Mouse (Mus musculus): ENCODE measurements around the gene Tpcn1. TPM values are rescaled to one million over a fixed set of nuclear protein-coding genes. Genes with fewer than 3 reads are reported as not detected.

Tpcn1 gene
- polyA plus RNA-seq, 1 experiment from 2014 or later, result 22.3 TPM

GRCm38 (mm10) chr5:120548236-120548850, 40.1 kb downstream of the Tpcn1 start:
- Histone ChIP-seq H3K4me2 (no peak overlapping the region), H3K27me3 (no peaks in the 10 kb centered on the region), H3K4me1 (0 out of 2 replicates have a peak, but pooled peaks cover 5% of the 10 kb centered on the region), H3K4me3 (no peak overlapping the region), H3K27ac (no peak overlapping the region), H3K36me3 (peaks cover 69% of the 10 kb centered on the region), H3K9me3 (no peaks in the 10 kb centered on the region), H3K9ac (no peak overlapping the region)
- ATAC-seq (ENCODE audit: insufficient number of reproducible peaks, insufficient read depth, low FRiP score, low TSS enrichment, low read depth), result no peak
- WGBS, result 54% methylated on average over 11 of the region's 11 CpGs

GRCm38 (mm10) chr5:120536632-120537031, 51.8 kb downstream of the Tpcn1 start:
- H3K4me3 ChIP-seq, result no peak overlapping the region
- H3K36me3 ChIP-seq, result peaks cover 52% of the 10 kb centered on the region
- 61% methylated on average over 5 of the region's 5 CpGs for WGBS
- H3K27me3 ChIP-seq, result no peaks in the 10 kb centered on the region
- no peak for ATAC-seq (ENCODE audit: insufficient number of reproducible peaks, insufficient read depth, low FRiP score, low TSS enrichment, low read depth)
- H3K4me2 ChIP-seq, result no peak overlapping the region
- peaks cover 35% of the 10 kb centered on the region for H3K4me1 ChIP-seq
- H3K27ac ChIP-seq, result peak overlapping the region; percentile 75; the same call in 1 of the 2 replicates
- H3K9ac ChIP-seq, result 0 out of 2 replicates have a peak overlapping the region, but pooled peaks have one; percentile 32
- H3K9me3 ChIP-seq, result no peaks in the 10 kb centered on the region

GRCm38 (mm10) chr5:120536046-120536445, 52.4 kb downstream of the Tpcn1 start:
- Histone ChIP-seq H3K27ac (peak overlapping the region; percentile 75), H3K9me3 (no peaks in the 10 kb centered on the region), H3K4me2 (no peak overlapping the region), H3K4me3 (no peak overlapping the region), H3K36me3 (peaks cover 48% of the 10 kb centered on the region), H3K27me3 (no peaks in the 10 kb centered on the region), H3K9ac (0 out of 2 replicates have a peak overlapping the region, but pooled peaks have one; percentile 32), H3K4me1 (peaks cover 35% of the 10 kb centered on the region)
- no peak for ATAC-seq (ENCODE audit: insufficient number of reproducible peaks, insufficient read depth, low FRiP score, low TSS enrichment, low read depth)
- WGBS, result 65% methylated on average over 13 of the region's 13 CpGs

GRCm38 (mm10) chr5:120534686-120535075, 53.8 kb downstream of the Tpcn1 start:
- H3K4me2 ChIP-seq, result no peak overlapping the region
- H3K4me1 ChIP-seq, result peaks cover 35% of the 10 kb centered on the region
- 0 out of 2 replicates have a peak, but pooled peaks have one; percentile 10 for ATAC-seq (ENCODE audit: insufficient number of reproducible peaks, insufficient read depth, low FRiP score, low TSS enrichment, low read depth)
- peaks cover 34% of the 10 kb centered on the region for H3K36me3 ChIP-seq
- no peaks in the 10 kb centered on the region for H3K9me3 ChIP-seq
- no peaks in the 10 kb centered on the region for H3K27me3 ChIP-seq
- H3K27ac ChIP-seq, result peak overlapping the region; percentile 77
- H3K4me3 ChIP-seq, result no peak overlapping the region
- H3K9ac ChIP-seq, result 0 out of 2 replicates have a peak overlapping the region, but pooled peaks have one; percentile 36
- WGBS, result 41% methylated on average over 2 of the region's 2 CpGs

- H3K27ac ChIP-seq, result peak overlapping the region; percentile 77
- H3K9ac ChIP-seq, result peak overlapping the region; percentile 36; the same call in 1 of the 2 replicates
- no peak overlapping the region for H3K4me3 ChIP-seq
- H3K4me2 ChIP-seq, result no peak overlapping the region
- peaks cover 35% of the 10 kb centered on the region for H3K4me1 ChIP-seq
- no peaks in the 10 kb centered on the region for H3K9me3 ChIP-seq
- peaks cover 29% of the 10 kb centered on the region for H3K36me3 ChIP-seq
- 0 out of 2 replicates have a peak, but pooled peaks have one; percentile 1 for ATAC-seq (ENCODE audit: insufficient number of reproducible peaks, insufficient read depth, low FRiP score, low TSS enrichment, low read depth)
- WGBS, result 57% methylated on average over 15 of the region's 15 CpGs
- no peaks in the 10 kb centered on the region for H3K27me3 ChIP-seq
Measured at GRCm38 (mm10) chr5:120534071-120534685, 54.3 kb downstream of the Tpcn1 start.

- Histone ChIP-seq H3K4me1 (peaks cover 35% of the 10 kb centered on the region), H3K4me2 (no peak overlapping the region), H3K27ac (no peak overlapping the region), H3K27me3 (no peaks in the 10 kb centered on the region), H3K4me3 (no peak overlapping the region), H3K9me3 (no peaks in the 10 kb centered on the region), H3K9ac (no peak overlapping the region), H3K36me3 (peaks cover 11% of the 10 kb centered on the region)
- ATAC-seq (ENCODE audit: insufficient number of reproducible peaks, insufficient read depth, low FRiP score, low TSS enrichment, low read depth), result no peak
- WGBS, result 84% methylated on average over 8 of the region's 8 CpGs
Measured at GRCm38 (mm10) chr5:120531631-120532030, 56.8 kb downstream of the Tpcn1 start.

GRCm38 (mm10) chr5:120527296-120527964, 61.0 kb downstream of the Tpcn1 start:
- H3K9me3 ChIP-seq, result no peaks in the 10 kb centered on the region
- 80% methylated on average over 18 of the region's 20 CpGs for WGBS
- H3K4me3 ChIP-seq, result no peak overlapping the region
- H3K36me3 ChIP-seq, result peaks cover 10% of the 10 kb centered on the region
- H3K9ac ChIP-seq, result no peak overlapping the region
- H3K27ac ChIP-seq, result no peak overlapping the region
- no peaks in the 10 kb centered on the region for H3K27me3 ChIP-seq
- no peak overlapping the region for H3K4me2 ChIP-seq
- ATAC-seq (ENCODE audit: insufficient number of reproducible peaks, insufficient read depth, low FRiP score, low TSS enrichment, low read depth), result no peak
- H3K4me1 ChIP-seq, result no peaks in the 10 kb centered on the region

- H3K4me1 ChIP-seq, result no peaks in the 10 kb centered on the region
- WGBS, result 62% methylated on average over 11 of the region's 11 CpGs
- no peaks in the 10 kb centered on the region for H3K27me3 ChIP-seq
- peaks cover 17% of the 10 kb centered on the region for H3K36me3 ChIP-seq
- no peaks in the 10 kb centered on the region for H3K9me3 ChIP-seq
- H3K27ac ChIP-seq, result no peak overlapping the region
- no peak for ATAC-seq (ENCODE audit: insufficient number of reproducible peaks, insufficient read depth, low FRiP score, low TSS enrichment, low read depth)
- no peak overlapping the region for H3K4me2 ChIP-seq
- H3K4me3 ChIP-seq, result no peak overlapping the region
- H3K9ac ChIP-seq, result no peak overlapping the region
Measured at GRCm38 (mm10) chr5:120526311-120526710, 62.2 kb downstream of the Tpcn1 start.

GRCm38 (mm10) chr5:120525737-120526136, 62.7 kb downstream of the Tpcn1 start:
- H3K9me3 ChIP-seq, result no peaks in the 10 kb centered on the region
- ATAC-seq (ENCODE audit: insufficient number of reproducible peaks, insufficient read depth, low FRiP score, low TSS enrichment, low read depth), result no peak
- no peak overlapping the region for H3K27ac ChIP-seq
- peaks cover 17% of the 10 kb centered on the region for H3K36me3 ChIP-seq
- no peak overlapping the region for H3K9ac ChIP-seq
- no peak overlapping the region for H3K4me2 ChIP-seq
- WGBS, result 30% methylated on average over 5 of the region's 5 CpGs
- no peak overlapping the region for H3K4me3 ChIP-seq
- H3K4me1 ChIP-seq, result no peaks in the 10 kb centered on the region
- no peaks in the 10 kb centered on the region for H3K27me3 ChIP-seq

GRCm38 (mm10) chr5:120524736-120525135, 63.7 kb downstream of the Tpcn1 start:
- WGBS, result 90% methylated on average over 2 of the region's 2 CpGs

GRCm38 (mm10) chr5:120522649-120523048, 65.8 kb downstream of the Tpcn1 start:
- Histone ChIP-seq H3K9me3 (no peaks in the 10 kb centered on the region), H3K27me3 (no peaks in the 10 kb centered on the region), H3K4me1 (peaks cover under 1% of the 10 kb centered on the region; the same call in 1 of the 2 replicates), H3K4me3 (no peak overlapping the region), H3K9ac (no peak overlapping the region), H3K4me2 (no peak overlapping the region), H3K27ac (no peak overlapping the region), H3K36me3 (peaks cover 13% of the 10 kb centered on the region; the same call in 1 of the 2 replicates)
- WGBS, result 80% methylated on average over 3 of the region's 3 CpGs
- ATAC-seq (ENCODE audit: insufficient number of reproducible peaks, insufficient read depth, low FRiP score, low TSS enrichment, low read depth), result no peak

More at GRCm38 (mm10) chr5:120524736-120525135, 63.7 kb downstream of the Tpcn1 start:
- Histone ChIP-seq H3K4me3 (no peak overlapping the region), H3K36me3 (peaks cover 17% of the 10 kb centered on the region), H3K4me1 (no peaks in the 10 kb centered on the region), H3K27me3 (no peaks in the 10 kb centered on the region), H3K9ac (no peak overlapping the region), H3K4me2 (no peak overlapping the region), H3K27ac (no peak overlapping the region), H3K9me3 (no peaks in the 10 kb centered on the region)
- ATAC-seq (ENCODE audit: insufficient number of reproducible peaks, insufficient read depth, low FRiP score, low TSS enrichment, low read depth), result no peak
